Mouse (Mus musculus): Measurements from ENCODE around the gene Iqck. TPM values are rescaled to one million over a fixed set of nuclear protein-coding genes. Genes with fewer than 3 reads are reported as not detected.
A peak's percentile ranks its signal among the peaks of the same experiment; 100 is the strongest.

Gene Iqck
- polyA plus RNA-seq, 1 experiment from 2014 or later = 4.5 TPM

DNA sequence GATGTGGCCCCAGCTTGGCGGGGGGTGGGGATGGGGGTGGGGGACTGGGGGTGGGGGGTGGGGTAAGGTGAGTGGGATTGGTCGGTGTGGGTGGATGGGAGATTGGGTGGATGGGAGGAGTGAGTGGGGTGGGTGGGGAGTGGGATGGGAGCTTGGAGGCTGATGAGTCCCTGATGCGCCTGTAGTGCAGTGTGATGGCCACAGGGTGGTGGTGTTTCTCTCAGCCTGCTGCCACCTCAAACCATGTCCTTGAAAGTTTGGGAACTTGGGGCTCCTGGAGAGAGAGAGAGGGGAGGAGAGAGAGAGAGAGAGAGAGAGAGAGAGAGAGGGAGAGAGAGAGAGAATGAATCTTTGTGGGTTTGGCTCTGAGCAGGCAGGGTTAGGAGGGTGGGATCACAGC is 160.2 kb downstream of the Iqck start:
- DNase-seq (ENCODE audit: low spot score) (peak; percentile 74), ATAC-seq (ENCODE audit: low FRiP score) (0 out of 2 replicates have a peak, but pooled peaks have one; percentile 5)
- Histone ChIP-seq H3K27me3 (ENCODE audit: control insufficient read depth, insufficient read depth, low read length) (no peaks in the 10 kb centered on the region), H3K4me2 (replicated peaks) (no peak overlapping the region), H3K4me1 (replicated peaks; ENCODE audit: control insufficient read depth, insufficient read depth, low read length) (no peaks in the 10 kb centered on the region), H3K9ac (no peak overlapping the region), H3K36me3 (replicated peaks; ENCODE audit: control insufficient read depth, insufficient read depth) (no peaks in the 10 kb centered on the region), H3K9me3 (ENCODE audit: control insufficient read depth, low read length) (no peaks in the 10 kb centered on the region), H3K4me3 (replicated peaks; ENCODE audit: low read length) (no peak overlapping the region), H3K27ac (no peak overlapping the region)
- WGBS = 2% methylated on average over 3 of the region's 3 CpGs

DNA sequence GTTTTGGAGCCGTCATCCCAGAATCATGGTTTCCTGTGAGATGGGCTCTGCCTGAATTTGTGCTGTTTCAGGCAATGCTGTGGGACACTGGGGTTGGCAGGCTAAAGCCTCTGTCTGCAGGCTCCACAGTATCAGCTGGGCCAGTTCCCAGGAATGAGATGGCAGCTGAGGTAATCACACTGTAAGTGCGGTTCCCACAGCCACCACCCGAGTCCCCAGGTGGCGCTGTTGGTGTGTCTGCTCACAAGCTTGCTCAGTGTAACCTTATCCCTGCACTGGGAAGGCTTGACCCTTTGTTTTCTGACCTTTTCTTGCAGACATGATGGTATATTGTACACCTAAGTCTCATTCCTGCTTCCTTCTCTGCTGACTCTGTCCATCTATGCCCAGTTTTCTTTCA is 164.0 kb downstream of the Iqck start:
- no peak overlapping the region for H3K4me3 ChIP-seq (replicated peaks; ENCODE audit: low read length)
- no peaks in the 10 kb centered on the region for H3K9me3 ChIP-seq (ENCODE audit: control insufficient read depth, low read length)
- peak; percentile 71 for ATAC-seq (ENCODE audit: low FRiP score)
- peak; percentile 82 for DNase-seq (ENCODE audit: low spot score)
- no peak overlapping the region for H3K27ac ChIP-seq
- peaks cover 6% of the 10 kb centered on the region for H3K4me1 ChIP-seq (replicated peaks; ENCODE audit: control insufficient read depth, insufficient read depth, low read length)
- 15% methylated on average over 4 of the region's 4 CpGs for WGBS
- H3K4me2 ChIP-seq (replicated peaks) = no peak overlapping the region
- H3K9ac ChIP-seq = no peak overlapping the region
- H3K36me3 ChIP-seq (replicated peaks; ENCODE audit: control insufficient read depth, insufficient read depth) = no peaks in the 10 kb centered on the region
- H3K27me3 ChIP-seq (ENCODE audit: control insufficient read depth, insufficient read depth, low read length) = no peaks in the 10 kb centered on the region

Other genes with a start within 250 kb of the Iqck start
- 228 and 243 TPM in 2 replicates for gene Gde1, start 150.0 kb upstream of the Iqck start, polyA plus RNA-seq (2014; fragmentation: Nextera tagmentation; extraction: Ambion mirVana)
- 18.5 and 18.7 TPM in 2 replicates for gene Ccp110, start 143.2 kb upstream of the Iqck start, polyA plus RNA-seq (2014; fragmentation: Nextera tagmentation; extraction: Ambion mirVana)
- gene Vps35l, start 115.5 kb upstream of the Iqck start, polyA plus RNA-seq (2014; fragmentation: Nextera tagmentation; extraction: Ambion mirVana) = 93.9 and 101 TPM in 2 replicates
- gene Knop1, start 502 bp downstream of the Iqck start, polyA plus RNA-seq (2014; fragmentation: Nextera tagmentation; extraction: Ambion mirVana) = 55.0 and 64.8 TPM in 2 replicates
- 9.3 and 10.2 TPM in 2 replicates for gene Gprc5b, start 139.5 kb downstream of the Iqck start, polyA plus RNA-seq (2014; fragmentation: Nextera tagmentation; extraction: Ambion mirVana)